Mouse (Mus musculus): ENCODE data around the gene Arpp19.

The Arpp19 gene

DNA sequence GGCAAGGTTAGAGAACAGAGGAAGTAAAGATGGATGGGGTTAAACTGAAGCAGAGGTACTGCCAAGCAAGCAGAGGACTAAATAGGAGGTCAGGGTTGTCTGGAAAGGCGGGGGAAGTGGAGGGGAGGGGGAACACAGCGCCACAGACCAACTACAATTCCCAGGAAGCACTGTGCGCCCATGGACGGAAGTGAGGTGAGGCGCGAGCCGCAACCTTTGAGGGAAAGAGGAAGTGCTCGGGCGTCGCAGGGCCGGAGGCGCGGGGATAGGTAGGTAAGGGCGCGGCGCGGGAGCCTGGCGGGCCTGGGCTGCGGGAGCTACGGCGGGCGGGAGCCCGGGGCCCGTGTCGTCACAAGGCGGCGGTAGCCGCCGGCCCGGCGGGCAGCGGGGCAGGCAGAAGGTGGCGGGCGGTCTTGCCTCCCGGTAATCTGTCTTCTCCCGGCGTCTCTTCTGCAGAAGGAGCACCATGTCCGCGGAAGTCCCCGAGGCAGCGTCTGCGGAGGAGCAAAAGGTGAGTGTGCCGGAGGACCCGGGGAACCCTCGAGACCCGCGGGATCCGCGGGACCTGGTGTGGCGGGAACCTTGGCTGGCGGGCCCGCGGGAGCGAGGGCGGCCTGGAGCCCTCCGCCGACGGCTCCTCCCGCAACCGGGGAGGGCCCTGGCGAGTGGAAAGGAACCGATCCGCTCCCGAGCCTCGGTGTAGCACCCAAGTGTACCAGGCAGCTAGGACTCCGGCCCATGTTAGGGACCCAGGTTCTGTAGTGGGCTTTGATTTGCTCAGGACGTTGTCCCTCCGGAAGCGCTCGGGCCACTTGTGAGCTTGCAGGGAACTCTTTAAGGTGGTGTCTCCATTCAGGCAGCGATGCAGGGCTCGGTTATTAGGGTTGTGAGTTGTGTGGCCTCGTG lies at the start of gene Arpp19:
Gene Arpp19, plus strand, starts transcription at position 164 of the 906 bp plus-strand sequence.
- in situ Hi-C loops (cut with MboI, MseI), result no loop called here

DNA sequence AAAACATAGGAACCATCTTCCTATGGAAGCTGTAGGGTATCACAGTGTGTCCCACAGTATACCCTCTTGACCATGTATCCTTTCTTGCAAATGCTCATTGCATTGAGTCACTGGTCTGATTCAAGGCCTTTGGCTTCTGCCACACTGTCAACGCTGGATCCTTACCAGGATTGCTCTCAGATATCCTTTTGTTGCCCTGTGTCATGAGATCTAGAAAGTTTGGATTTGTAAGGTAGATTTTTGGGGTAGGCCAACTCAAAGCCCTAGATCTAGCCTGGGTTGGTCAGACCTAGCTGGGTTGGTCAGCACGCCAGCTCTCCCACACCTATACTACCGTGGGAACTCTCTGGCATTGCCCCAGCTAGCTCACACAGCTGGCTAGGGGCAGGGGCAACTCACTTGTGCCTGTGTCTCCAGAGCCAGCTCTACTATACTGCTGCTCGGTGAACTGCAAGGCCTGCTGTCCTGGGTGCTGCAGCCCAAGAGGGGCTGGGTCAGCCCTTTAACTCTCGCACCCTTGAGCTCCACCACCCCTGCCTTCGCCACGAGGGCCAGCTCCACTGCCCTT lies 48.4 kb upstream of the Arpp19 start:
- in situ Hi-C loops (cut with MboI, MseI), result no loop called here

DNA sequence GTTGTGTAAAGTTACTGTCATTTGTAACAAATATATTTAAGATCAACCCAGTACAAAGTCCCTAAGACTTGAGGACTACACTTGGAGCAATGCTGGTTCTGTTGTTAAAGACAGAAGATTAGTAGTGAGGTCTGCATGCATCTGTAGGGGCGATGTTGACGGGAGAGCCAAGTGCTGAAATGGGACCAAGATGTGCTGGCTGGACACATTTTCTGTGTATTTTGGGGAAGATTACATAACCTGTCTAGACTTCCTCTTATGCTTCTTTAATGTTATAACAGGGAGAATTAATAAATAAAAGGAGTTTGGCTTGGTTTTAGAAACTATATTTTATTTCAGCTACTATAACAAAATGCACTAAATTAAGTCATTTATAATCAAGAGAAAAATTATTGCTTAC lies 47.4 kb upstream of the Arpp19 start:
- in situ Hi-C loops (cut with MboI, MseI), result no loop called here

DNA sequence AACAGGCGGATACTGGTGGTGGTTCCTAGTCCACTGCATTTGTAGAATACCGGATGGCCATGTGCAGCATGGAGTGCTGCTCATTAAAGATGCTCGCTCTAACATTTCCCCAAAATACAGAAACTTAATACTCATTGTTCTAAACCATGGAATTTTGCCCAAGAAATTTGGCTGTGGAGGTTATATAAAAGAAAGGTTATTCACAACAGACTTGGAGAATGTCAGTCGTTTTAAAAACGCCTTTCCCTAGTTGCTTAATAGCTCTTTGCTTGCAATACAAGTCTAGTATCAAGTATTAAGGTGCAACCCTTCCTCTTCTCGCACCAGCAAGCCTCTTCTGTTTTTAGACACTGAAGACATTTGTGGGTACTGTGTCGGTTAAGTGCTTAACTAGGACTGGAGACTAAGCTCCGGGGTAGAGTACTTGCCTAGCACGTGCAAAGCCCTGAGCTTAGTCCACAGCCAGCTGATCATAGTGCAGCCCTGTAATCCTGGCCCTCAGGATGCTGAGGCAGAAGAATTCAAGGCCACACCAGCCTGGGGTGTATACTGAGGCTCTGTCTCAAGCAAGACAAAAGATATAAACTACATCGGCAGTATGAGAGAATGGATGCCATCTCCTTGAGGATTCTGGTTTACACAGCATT lies 42.7 kb upstream of the Arpp19 start:
- in situ Hi-C loops (cut with MboI, MseI), result no loop called here

DNA sequence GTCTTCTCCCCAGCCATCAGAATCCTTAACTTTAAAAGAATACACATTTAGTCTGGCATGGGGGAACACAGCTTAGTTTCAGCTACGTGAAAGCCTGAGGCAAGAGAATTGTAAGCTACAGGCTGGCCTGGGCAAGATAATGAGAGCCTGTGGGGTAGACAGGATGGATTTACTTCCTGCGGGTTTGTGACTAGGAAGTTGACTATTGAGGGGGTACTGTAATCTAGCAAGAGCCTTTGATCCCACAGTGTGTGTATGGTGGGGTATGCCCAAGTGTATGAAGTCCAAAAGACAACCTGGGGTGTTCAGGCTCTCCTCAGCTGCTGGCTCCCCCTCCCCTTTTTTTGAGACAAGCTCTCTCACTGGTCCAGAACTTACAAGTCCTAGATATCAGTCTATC lies 41.1 kb upstream of the Arpp19 start:
- in situ Hi-C loops (cut with MboI, MseI), result no loop called here

DNA sequence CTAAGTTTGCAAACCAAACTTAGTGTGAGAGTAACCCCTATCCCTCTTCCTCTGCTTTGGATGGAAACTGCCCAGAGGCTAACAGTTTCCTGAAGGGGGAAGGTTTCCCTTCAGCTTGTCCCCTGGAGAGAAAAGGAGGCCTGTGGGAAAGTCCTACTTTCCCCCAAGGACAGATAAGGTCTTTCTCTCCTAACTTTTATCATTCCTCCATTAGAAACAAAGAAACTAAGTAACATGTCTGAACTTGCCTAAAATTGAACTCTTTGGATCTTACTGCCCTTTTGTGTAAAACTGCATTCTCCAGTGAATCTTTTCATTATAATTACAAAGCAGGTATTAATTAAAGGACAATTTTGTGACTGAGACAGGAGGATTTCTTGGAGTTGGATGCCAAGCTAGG lies 39.4 kb upstream of the Arpp19 start:
- in situ Hi-C loops (cut with MboI, MseI), result no loop called here

DNA sequence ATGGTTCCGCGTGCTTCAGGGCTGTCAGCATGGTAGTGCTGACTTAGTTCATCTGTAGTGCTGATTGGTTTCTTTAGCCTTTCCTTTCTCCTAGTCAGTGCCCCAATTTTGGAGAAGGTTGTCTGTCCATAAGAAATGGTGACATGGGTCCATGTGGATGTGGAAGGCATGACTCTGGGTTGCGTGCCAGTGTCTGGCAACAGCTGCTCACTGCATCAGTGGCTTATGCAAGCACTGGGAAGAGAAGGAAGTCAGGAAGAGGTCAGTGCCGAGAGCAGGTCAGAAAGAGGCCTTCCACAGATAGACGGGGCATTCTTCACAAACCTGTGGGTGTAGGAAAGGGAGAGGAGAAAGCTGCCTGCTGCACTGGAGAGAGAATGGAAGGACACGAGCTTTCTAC lies 36.4 kb upstream of the Arpp19 start:
- in situ Hi-C loops (cut with MboI, MseI), result no loop called here

DNA sequence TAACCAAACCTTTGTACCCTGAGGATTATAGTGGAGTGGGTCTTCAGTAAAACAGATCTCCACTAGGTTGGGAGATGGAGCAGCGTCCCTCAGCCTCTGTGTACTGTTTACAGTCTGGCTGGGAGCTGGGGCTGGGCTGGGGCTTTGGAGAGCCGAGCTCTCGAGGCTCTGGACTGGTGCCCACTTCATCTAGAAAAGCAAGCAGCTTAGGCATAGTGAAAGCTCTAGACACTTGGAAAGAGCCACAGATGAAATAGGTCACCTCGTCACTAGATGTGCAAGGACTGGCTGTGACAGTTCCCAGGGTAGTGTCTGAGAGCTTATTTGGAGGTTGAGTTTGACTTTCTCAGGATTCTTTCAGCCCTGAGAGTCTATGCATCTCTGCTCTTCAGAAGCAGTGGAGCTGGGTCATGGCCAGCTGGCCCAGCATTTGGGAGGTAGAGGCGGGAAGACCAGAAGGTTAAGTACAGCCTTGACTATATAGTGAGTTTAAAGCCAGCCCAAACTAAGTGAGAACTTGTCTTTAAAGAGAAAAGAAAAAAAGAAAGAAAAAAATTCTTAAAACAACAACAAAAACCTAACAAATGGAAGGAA lies 35.7 kb upstream of the Arpp19 start:
- in situ Hi-C loops (cut with MboI, MseI), result no loop called here

DNA sequence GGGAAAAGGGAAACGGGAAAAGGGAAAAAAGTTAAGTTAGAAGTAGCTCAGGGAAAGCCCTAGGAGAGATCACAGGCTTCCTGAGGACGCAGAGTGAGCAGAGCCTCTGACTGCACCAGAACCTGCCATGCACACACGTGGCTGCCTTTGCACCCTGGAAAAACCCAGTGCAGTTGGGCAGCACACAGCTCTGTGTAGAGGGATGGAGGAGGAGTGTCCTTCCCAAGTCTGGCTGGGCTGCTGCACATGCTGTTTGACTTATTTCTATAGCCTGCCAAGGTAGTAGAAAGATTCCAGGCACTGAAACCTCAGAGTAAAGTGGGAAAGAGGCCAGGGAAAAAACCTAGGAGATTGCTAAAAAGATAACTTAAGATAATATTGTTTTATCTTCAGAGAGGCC lies 35.2 kb upstream of the Arpp19 start:
- in situ Hi-C loops (cut with MboI, MseI), result no loop called here

DNA sequence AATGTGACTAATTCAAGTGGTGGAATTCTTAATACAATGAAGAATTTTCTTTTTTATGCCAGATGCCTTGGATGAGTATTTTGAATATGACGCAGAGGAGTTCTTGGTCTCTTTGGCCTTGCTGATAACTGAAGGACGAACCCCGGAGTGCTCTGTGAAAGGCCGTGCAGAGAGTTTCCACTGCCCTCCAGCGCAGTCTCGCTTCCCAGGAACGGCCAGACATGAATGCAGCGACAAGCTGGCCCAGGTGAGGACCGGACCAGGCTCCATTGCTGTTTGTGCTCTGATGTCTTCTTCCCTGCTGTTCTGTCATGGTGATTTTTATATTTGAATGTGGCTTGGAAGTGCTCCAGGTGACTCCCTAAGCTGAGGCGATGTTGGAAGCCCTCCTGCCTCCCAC lies 33.2 kb upstream of the Arpp19 start:
- in situ Hi-C loops (cut with MboI, MseI), result no loop called here

DNA sequence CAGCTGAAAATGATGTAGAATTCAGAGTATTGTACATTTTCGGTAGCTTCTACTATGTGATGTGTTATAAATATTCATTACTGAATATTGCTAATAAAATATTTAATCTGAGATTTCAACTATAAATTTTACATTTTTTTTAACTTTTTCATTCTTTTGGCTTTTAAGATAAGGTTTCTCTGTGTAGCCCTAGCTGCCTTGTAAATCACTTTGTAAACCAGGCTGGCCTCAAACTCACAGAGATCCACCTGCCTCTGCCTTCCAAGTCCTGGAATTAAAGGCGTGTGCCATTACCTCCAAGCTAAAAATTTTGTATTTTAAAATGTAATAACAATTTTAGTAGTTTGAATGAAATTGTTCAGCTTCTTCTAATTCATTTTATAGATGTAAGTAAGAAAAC lies 20.8 kb upstream of the Arpp19 start:
- in situ Hi-C loops (cut with MboI, MseI), result no loop called here

DNA sequence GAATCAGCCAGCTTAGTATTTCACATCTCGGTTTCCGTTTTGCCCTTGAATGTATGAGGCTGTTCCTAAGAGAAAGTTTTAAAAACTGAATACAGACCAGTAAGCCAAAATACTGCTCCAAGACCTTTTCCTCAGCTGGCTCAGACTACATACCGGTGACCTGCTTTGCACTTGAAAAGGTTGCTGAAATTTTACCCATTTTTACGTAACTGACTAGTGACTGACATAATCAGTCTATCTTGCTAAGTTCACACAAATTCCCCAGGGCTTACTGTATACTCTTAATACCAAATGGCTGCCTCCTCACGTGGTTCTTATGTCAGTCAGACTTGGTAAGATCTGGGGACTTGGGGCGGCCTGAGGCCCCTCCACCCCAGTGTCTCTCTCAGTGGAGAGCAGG lies 18.2 kb upstream of the Arpp19 start:
- in situ Hi-C loops (cut with MboI, MseI), result no loop called here

DNA sequence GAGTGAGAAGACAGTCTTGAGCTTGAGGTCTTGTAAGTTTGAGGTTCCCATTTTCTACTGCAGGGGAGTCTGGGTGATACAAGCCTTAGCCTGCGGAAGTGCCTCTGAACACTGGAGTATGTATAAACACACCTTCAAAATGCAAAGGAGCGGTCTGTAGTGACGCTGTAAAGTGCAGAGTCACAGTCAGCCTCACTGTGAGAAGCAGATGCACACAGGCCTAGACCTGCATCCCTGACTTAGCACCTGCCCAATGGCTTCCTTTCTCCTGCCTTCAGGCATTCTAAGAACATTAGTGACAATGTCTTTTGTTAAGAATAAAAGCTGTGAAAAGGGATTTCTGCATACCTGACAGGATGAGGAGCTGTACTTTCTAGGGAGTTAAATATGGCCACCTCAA lies 17.8 kb upstream of the Arpp19 start:
- in situ Hi-C loops (cut with MboI, MseI), result no loop called here

DNA sequence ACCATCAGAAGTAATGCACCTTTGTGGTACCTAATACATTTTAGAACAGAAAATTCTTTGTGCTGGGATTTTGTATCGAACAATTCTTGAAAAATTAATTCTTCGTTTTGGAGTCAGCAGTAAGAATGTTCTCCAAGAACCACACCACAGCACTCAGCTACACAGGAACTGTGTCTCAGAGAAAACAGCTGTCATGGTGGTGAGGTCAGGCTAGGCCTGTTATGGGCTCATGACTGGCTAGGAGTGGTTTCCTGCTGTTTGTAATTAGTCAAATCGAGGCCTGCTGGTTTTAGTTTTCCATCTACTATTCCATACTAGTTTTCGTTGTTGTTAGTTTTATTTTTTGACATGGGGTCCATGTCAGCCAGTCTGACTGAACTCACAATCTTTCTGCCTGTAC lies 16.9 kb upstream of the Arpp19 start:
- in situ Hi-C loops (cut with MboI, MseI), result loop anchor here (5.0 kb wide), 1 partner anchor 113 kb away; no protein-coding TSS in a partner anchor

DNA sequence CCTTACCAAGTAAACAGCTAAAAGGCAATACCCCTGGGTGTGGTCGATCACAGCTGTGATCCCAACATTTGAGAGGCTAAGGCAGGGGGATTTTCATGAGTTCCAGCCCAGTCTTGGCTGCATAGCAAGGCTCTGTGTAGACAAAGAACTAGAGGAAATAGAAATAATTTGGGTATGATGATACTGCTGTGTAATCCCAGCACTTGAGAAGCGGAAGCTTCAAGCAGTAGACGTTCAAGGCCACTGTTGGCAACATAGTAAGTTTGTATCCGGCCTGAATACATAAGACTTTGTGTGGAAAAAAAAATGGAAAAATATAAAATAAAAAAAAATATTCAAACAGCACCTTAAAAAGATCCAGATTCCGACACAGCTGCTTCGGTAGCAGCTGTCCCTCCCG lies 14.9 kb upstream of the Arpp19 start:
- in situ Hi-C loops (cut with MboI, MseI), result loop anchor here (5.0 kb wide), 1 partner anchor 115 kb away; no protein-coding TSS in a partner anchor

DNA sequence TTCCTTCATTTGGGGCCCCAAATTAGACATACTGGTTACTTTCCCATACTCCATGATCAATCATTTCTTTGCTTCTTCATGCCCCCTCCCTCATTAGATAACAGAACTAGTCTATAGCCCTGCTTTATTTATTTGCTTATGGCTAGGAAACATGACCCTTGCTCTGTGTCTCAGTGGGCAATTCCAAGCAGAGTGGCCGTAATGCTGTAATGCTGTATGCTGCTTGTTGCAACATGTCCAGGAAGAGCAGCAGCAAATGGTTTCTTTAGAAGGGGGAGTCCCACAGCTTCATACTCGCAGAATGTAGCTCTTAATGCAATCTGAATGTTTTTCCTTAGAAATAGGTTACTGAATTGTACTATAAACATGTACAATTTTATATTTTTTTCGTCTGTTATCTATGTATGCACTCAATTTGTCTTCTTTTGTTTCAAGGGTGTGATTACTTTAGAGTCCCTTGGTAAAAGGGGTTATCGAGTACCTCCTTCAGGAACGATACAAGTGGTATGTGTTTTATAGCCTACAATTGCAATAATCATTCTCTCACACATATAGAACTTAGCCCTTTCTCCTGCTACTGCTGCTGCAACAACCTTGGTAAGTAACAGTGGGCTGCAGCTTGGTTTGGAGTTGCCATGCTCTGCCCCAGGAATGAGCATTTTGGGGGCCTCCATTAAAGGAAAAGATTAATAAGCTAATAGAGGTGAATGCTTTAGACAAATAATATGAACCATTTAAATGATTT lies 14.1 kb upstream of the Arpp19 start:
- in situ Hi-C loops (cut with MboI, MseI), result loop anchor here (5.0 kb wide), 1 partner anchor 116 kb away; no protein-coding TSS in a partner anchor

DNA sequence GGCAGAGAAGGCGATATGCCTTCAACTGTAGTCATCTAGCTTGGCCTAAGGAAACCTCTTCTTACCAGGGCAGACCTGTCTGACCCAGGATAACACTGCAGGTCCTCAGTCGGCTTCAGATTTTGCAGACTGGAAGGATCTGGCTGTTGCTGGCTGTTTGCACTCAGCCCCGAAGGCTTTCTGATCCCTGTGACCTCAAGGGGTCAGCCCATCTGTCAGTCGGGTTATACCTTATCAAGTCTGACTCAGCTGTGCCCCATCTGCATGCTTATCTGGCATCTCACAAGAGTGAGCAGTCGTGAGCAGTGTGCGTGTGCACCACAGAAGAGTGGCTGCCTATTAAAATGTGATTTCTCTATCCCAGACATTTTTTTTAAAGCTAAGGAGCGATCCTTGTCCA lies 13.3 kb upstream of the Arpp19 start:
- in situ Hi-C loops (cut with MboI, MseI), result loop anchor here (5.0 kb wide), 1 partner anchor 117 kb away; no protein-coding TSS in a partner anchor

DNA sequence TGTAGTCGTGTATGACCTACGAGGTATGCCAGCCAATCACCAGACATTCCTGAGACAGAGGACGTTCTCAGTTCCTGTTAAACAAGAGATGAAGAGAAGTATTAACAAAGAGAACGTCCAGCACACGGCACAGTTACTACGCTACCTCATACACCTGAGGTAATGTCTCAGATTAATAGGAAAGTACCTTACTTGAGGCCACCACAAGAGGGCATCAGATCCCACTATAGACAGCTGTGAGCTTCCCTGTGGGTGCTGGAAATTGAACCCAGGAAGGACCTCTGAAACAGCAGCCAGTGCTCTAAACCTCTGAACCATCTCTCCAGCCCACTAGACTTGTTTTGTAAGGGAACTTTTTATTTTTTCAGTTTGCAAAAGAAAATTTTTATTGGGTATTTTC lies 11.7 kb upstream of the Arpp19 start:
- in situ Hi-C loops (cut with MboI, MseI), result no loop called here

DNA sequence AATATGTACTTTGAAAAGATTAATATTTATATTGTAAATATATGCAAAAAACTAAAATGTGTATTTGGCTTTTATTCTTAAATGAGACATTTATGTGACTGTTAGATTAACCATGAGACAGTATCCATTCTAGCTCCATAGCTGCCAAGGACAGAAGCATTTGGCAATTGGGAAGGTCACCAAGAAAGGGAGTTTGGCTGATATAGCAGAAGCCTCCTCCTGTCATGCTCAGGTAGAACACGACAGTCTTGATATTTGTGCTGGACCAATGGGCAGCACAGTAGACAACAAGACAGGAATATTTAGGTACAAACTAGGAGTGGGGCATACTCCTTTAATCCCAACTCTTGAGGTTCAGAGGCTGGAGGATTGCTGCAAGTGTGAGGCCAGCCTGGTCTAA lies 5.0 kb upstream of the Arpp19 start:
- in situ Hi-C loops (cut with MboI, MseI), result no loop called here

DNA sequence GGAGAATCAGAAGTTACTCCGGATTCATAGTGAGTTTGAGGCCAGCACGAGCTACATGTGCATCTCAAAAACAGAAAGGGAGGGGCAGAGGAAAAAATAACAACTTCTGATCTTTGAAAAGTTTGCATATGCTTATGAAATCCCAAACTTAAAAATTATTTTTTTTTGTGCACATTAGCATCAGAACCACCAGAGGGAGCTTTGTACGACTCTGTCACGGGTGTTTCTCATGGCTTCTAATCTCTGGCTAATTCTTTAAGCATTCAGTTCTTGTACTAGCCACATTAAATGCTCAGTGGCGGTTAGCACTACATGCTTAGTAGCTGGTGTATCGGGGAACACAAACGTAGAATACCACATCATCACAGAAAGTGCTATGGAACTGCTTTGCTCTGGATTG lies 4.3 kb upstream of the Arpp19 start:
- in situ Hi-C loops (cut with MboI, MseI), result no loop called here

DNA sequence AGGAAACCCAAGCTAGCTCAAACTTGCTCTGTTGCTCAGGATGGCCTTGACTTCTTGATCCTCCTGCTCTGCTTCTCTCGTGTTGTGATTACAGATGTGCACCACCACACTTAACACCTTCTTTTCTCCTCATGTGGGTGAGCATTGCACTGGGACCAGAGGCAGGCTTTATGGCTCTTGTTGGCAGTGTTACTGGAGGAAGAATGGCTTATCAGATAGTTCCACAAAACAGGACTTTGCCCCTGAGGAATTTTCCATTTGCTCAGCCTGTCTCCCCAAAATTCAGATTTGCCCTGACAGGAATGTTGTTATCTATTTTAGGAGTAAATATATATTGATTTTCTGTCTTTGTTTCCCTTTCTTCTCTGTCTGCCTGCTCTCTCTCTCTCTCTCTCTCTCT lies 2.7 kb upstream of the Arpp19 start:
- in situ Hi-C loops (cut with MboI, MseI), result no loop called here

DNA sequence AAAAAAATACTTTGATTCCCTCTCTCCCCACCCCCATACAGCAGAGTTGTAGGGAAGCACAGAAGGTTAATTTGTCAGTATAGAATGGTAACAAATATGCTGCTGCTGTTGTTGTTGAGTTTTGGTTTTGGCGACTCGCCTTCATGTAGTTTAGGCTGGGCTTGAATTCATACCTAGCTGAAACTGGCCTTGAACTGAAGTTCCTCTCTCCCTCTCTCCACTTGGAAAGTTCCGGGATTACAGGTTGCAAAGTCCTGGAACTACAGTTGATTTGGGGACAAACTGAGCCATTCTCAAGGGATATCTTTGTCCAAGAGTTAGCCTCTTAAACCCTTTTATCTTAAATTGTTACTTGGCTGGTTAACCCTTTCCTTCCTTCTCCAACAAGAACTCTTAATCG lies 1.5 kb upstream of the Arpp19 start:
- in situ Hi-C loops (cut with MboI, MseI), result no loop called here
